Mouse (Mus musculus) CH12.LX (cell line): ENCODE results near the gene Tmem198.

ENCODE experiments used
- CTCF ChIP-seq, 2 experiments: IDR thresholded peaks in 1 of 2; conservative IDR thresholded peaks in 1 of 2; 2 replicates each; pipeline ENCODE4 v1.5.1; 2011 to 2012; ENCODE audit warnings: low read depth in 2 of 2, low read length in 2 of 2, improper control_type of control experiment in 1 of 2, inconsistent platforms in 1 of 2, mild to moderate bottlenecking in 1 of 2, moderate library complexity in 1 of 2
- MAFK ChIP-seq: IDR thresholded peaks from 2 replicates; pipeline ENCODE4 v1.6.1; 2011; ENCODE audit warnings: low read length, improper control_type of control experiment; ENCODE audit not compliant: insufficient replicate concordance
- MEF2A ChIP-seq: IDR thresholded peaks from 2 replicates; pipeline ENCODE4 v1.6.1; 2014; ENCODE audit warnings: low read depth, mild to moderate bottlenecking, inconsistent platforms, low read length, improper control_type of control experiment, borderline replicate concordance
- NRF1 ChIP-seq: IDR thresholded peaks from 2 replicates; pipeline ENCODE4 v1.6.1; 2014; ENCODE audit warnings: low read depth, mild to moderate bottlenecking, inconsistent platforms, low read length, improper control_type of control experiment, moderate library complexity
- POLR2A ChIP-seq: IDR thresholded peaks from 2 replicates; pipeline ENCODE4 v1.6.1; 2011; ENCODE audit warnings: low read depth, mild to moderate bottlenecking, improper control_type of control experiment, low read length

GRCm38 (mm10) chr1:75446656-75447055, 32.7 kb upstream of the Tmem198 start:
- no peak for TF ChIP-seq MAFK
- no peak for TF ChIP-seq CTCF (conservative IDR thresholded peaks at IDR 0.05 in 1 of 2, IDR thresholded peaks at IDR 0.05 in 1 of 2; ENCODE audit: low read depth in 2 of 2, low read length in 2 of 2)
- no peak for TF ChIP-seq NRF1
- no peak for TF ChIP-seq MEF2A
- TF ChIP-seq POLR2A, result no peak
